Mouse (Mus musculus) monocyte, adult 5-6 weeks (primary cell): ENCODE data around the gene Fezf2. TPM values are rescaled to one million over a fixed set of nuclear protein-coding genes. Genes with fewer than 3 reads are reported as not detected.

Source experiments
- total RNA-seq: library from RNA; stranded (forward); fragments of 200-1000, 200-491, 200-594 nt; gene quantifications from 3 replicates; pipeline ENCODE4 v1.2.3, GENCODE M21; 2017

The Fezf2 gene
- total RNA-seq, 1 experiment from 2014 or later = not detected

Other genes with a start within 250 kb of the Fezf2 start
- not detected in 3 replicates for gene Gm49355, start 64.2 kb downstream of the Fezf2 start, total RNA-seq
- gene 3830406C13Rik, start 64.0 kb downstream of the Fezf2 start, total RNA-seq = 24.0 to 42.9 TPM (median 31.2 TPM) in 3 replicates